Mouse (Mus musculus) C2C12 (cell line): ENCODE data around the gene Zfp580. TPM values are rescaled to one million over a fixed set of nuclear protein-coding genes. Genes with fewer than 3 reads are reported as not detected.

Experiments used
- H3K27me3 ChIP-seq: one replicate; pipeline ENCODE4 v1.6.1; 2011; ENCODE audit not compliant: control insufficient read depth, insufficient read depth, insufficient read length
- H3K36me3 ChIP-seq: one replicate; pipeline ENCODE4 v1.6.1; 2011; ENCODE audit not compliant: control insufficient read depth, insufficient read depth
- H3K4me3 ChIP-seq: one replicate; pipeline ENCODE4 v1.5.1; 2011; ENCODE audit warnings: mild to moderate bottlenecking, control low read depth; ENCODE audit not compliant: poor library complexity, insufficient read depth, severe bottlenecking
- H3K79me2 ChIP-seq: one replicate; pipeline ENCODE4 v1.6.1; 2011; ENCODE audit not compliant: control insufficient read depth, insufficient read depth
- H3K79me3 ChIP-seq: one replicate; pipeline ENCODE4 v1.6.1; 2011; ENCODE audit warnings: low read depth, control low read depth
- H3ac ChIP-seq: one replicate; pipeline ENCODE3; 2011; ENCODE audit warnings: low read depth; ENCODE audit not compliant: control insufficient read depth, insufficient read length
- CEBPB ChIP-seq: IDR thresholded peaks from one replicate; pipeline ENCODE4 v1.6.1; 2011; ENCODE audit warnings: low read depth, mild to moderate bottlenecking, control low read depth, moderate library complexity
- CTCF ChIP-seq: IDR thresholded peaks from one replicate; pipeline ENCODE4 v1.5.1; 2011; ENCODE audit not compliant: control insufficient read depth, insufficient read depth, insufficient read length
- FOSL1 ChIP-seq: IDR thresholded peaks from one replicate; pipeline ENCODE4 v1.8.0; 2011; ENCODE audit warnings: mild to moderate bottlenecking, low read length; ENCODE audit not compliant: poor library complexity, insufficient read depth, severe bottlenecking
- MAX ChIP-seq: IDR thresholded peaks from one replicate; pipeline ENCODE4 v1.6.1; 2011; ENCODE audit warnings: mild to moderate bottlenecking, control low read depth
- MYOD1 ChIP-seq: IDR thresholded peaks from one replicate; pipeline ENCODE4 v1.6.1; 2011; ENCODE audit warnings: low read depth; ENCODE audit not compliant: control insufficient read depth, insufficient read length
- MYOG ChIP-seq: IDR thresholded peaks from one replicate; pipeline ENCODE4 v1.6.1; 2011; ENCODE audit not compliant: control insufficient read depth, insufficient read length; ENCODE audit errors: extremely low read depth
- USF1 ChIP-seq: IDR thresholded peaks from one replicate; pipeline ENCODE4 v1.6.1; 2011; ENCODE audit warnings: low read depth, mild to moderate bottlenecking, control low read depth, moderate library complexity
- polyA plus RNA-seq: library from polyadenylated mRNA; unstranded; fragments of >200 nt; fragmentation: generic; extraction: Trizol; gene quantifications from one replicate; pipeline ENCODE4 v1.2.1, GENCODE M21; 2012; ENCODE audit warnings: missing spikeins

Zfp580 gene
- polyA plus RNA-seq, 1 experiment: 13.7 TPM

- Histone ChIP-seq H3K4me3 (no peak overlapping the region), H3K79me2 (peaks cover 45% of the 10 kb centered on the region), H3ac (no peak overlapping the region), H3K36me3 (peaks cover 36% of the 10 kb centered on the region), H3K79me3 (peaks cover 25% of the 10 kb centered on the region), H3K27me3 (no peaks in the 10 kb centered on the region)
- TF ChIP-seq MYOD1: no peak
- no peak for TF ChIP-seq MAX
- no peak for TF ChIP-seq CEBPB
- no peak for TF ChIP-seq MYOG
- TF ChIP-seq FOSL1: no peak
- TF ChIP-seq CTCF: no peak
- no peak for TF ChIP-seq USF1
These were observed 41.6 kb downstream of the Zfp580 start for GRCm38 (mm10) chr7:5092831-5093510.

- no peak overlapping the region for H3K4me3 ChIP-seq
- H3K79me2 ChIP-seq: no peaks in the 10 kb centered on the region
- H3K79me3 ChIP-seq: no peaks in the 10 kb centered on the region
- H3K36me3 ChIP-seq: peaks cover 14% of the 10 kb centered on the region
- H3ac ChIP-seq: no peak overlapping the region
- H3K27me3 ChIP-seq: no peaks in the 10 kb centered on the region
- TF ChIP-seq MAX (no peak), FOSL1 (no peak), MYOD1 (no peak)
These were observed 47.4 kb downstream of the Zfp580 start for GRCm38 (mm10) chr7:5098769-5099168.

DNA sequence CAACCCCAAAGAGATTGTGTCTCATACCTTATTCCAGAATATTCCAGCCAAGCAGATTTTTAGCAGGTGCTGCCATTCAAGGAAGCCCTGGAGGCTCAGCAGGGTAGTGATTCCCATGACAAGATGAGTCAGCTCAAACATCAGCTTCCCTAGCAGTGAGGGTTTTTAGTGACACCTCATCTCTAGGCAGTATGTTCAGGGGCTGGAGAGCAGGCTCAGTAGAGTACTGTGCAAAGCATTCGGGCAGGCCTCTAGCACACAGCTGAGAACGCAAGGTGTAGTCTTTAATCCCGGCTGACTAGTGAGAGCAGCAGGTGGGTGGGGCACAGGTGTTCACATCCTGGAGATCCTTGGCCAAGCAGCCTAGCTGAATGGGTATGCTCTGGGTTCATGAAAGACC is 48.5 kb downstream of the Zfp580 start:
- Histone ChIP-seq H3K4me3 (no peak overlapping the region), H3K79me2 (no peaks in the 10 kb centered on the region), H3K79me3 (no peaks in the 10 kb centered on the region), H3K27me3 (no peaks in the 10 kb centered on the region), H3ac (no peak overlapping the region), H3K36me3 (peaks cover 9% of the 10 kb centered on the region)
- no peak for TF ChIP-seq MYOD1
- no peak for TF ChIP-seq USF1

- no peak overlapping the region for H3K4me3 ChIP-seq
- TF ChIP-seq MYOD1 (no peak), FOSL1 (no peak), MYOG (no peak), CTCF (no peak), USF1 (no peak), MAX (no peak)
- H3ac ChIP-seq: no peak overlapping the region
- H3K79me2 ChIP-seq: no peaks in the 10 kb centered on the region
- peaks cover 6% of the 10 kb centered on the region for H3K36me3 ChIP-seq
- no peaks in the 10 kb centered on the region for H3K79me3 ChIP-seq
- no peaks in the 10 kb centered on the region for H3K27me3 ChIP-seq
These were observed 49.8 kb downstream of the Zfp580 start for GRCm38 (mm10) chr7:5101066-5101663.

DNA sequence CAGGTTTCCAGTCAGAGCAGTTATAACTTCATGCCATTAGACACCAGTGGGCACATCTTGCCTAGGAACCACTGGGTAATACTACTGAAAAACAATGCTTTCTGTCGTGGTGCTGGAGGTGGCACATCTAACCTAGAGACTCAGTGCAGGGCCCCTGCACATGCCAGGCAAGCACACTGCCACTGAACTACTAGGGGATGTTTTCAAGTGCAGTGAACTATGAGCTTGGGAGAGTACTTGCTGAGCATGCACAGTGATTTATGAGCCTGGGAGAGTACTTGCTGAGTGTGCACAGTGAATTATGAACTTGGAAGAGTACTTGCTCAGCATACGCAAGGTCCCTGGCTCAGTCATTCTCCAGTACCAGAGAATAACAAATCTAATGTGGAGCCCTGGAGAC is 51.2 kb downstream of the Zfp580 start:
- Histone ChIP-seq H3K79me2 (no peaks in the 10 kb centered on the region), H3K36me3 (peaks cover 6% of the 10 kb centered on the region), H3K27me3 (no peaks in the 10 kb centered on the region), H3K4me3 (no peak overlapping the region), H3K79me3 (no peaks in the 10 kb centered on the region), H3ac (no peak overlapping the region)
- TF ChIP-seq CEBPB (no peak), MYOG (no peak), CTCF (no peak), MAX (no peak), MYOD1 (no peak), USF1 (no peak), FOSL1 (no peak)

Other genes starting within 250 kb of the Zfp580 start
- 599 TPM for gene Ube2s, start 238.9 kb upstream of the Zfp580 start, polyA plus RNA-seq
- not detected for gene Shisa7, start 206.8 kb upstream of the Zfp580 start, polyA plus RNA-seq
- 0.32 TPM for gene Isoc2b, start 181.3 kb upstream of the Zfp580 start, polyA plus RNA-seq
- 3.7 TPM for gene Isoc2a, start 174.4 kb upstream of the Zfp580 start, polyA plus RNA-seq
- gene Gm36210, start 145.0 kb upstream of the Zfp580 start, polyA plus RNA-seq: not detected
- gene Zfp628, start 136.3 kb upstream of the Zfp580 start, polyA plus RNA-seq: 9.0 TPM
- 2.7 TPM for gene Nat14, start 129.5 kb upstream of the Zfp580 start, polyA plus RNA-seq
- gene Ssc5d, start 125.8 kb upstream of the Zfp580 start, polyA plus RNA-seq: 3.7 TPM
- 0.06 TPM for gene Sbk2, start 87.1 kb upstream of the Zfp580 start, polyA plus RNA-seq
- 0.02 TPM for gene Sbk3, start 80.4 kb upstream of the Zfp580 start, polyA plus RNA-seq
- gene Zfp579, start 55.4 kb upstream of the Zfp580 start, polyA plus RNA-seq: 10.1 TPM
- gene Zfp524, start 37.1 kb upstream of the Zfp580 start, polyA plus RNA-seq: 12.9 TPM
- gene Fiz1, start 36.8 kb upstream of the Zfp580 start, polyA plus RNA-seq: 30.6 TPM
- not detected for gene Gm44973, start 36.0 kb upstream of the Zfp580 start, polyA plus RNA-seq
- 16.5 TPM for gene Zfp865, start 31.2 kb upstream of the Zfp580 start, polyA plus RNA-seq
- 0.34 TPM for gene Ccdc106, start 31.0 kb upstream of the Zfp580 start, polyA plus RNA-seq
- not detected for gene 4632433K11Rik, start 17.4 kb upstream of the Zfp580 start, polyA plus RNA-seq
- 1.5 TPM for gene Zfp784, start 13.1 kb upstream of the Zfp580 start, polyA plus RNA-seq
- 333 TPM for gene U2af2, start 10.6 kb downstream of the Zfp580 start, polyA plus RNA-seq
- 102 TPM for gene Epn1, start 28.7 kb downstream of the Zfp580 start, polyA plus RNA-seq
- not detected for gene Rfpl4, start 65.4 kb downstream of the Zfp580 start, polyA plus RNA-seq
- gene Rasl2-9, start 74.4 kb downstream of the Zfp580 start, polyA plus RNA-seq: 0.05 TPM
- not detected for gene Vmn1r55, start 98.1 kb downstream of the Zfp580 start, polyA plus RNA-seq
- gene Vmn1r56, start 145.2 kb downstream of the Zfp580 start, polyA plus RNA-seq: not detected
- not detected for gene Vmn1r57, start 167.0 kb downstream of the Zfp580 start, polyA plus RNA-seq